Mouse (Mus musculus): ENCODE measurements around the gene Dcakd. TPM values are rescaled to one million over a fixed set of nuclear protein-coding genes. Genes with fewer than 3 reads are reported as not detected.

Dcakd gene
- polyA plus RNA-seq, 1 experiment from 2014 or later = 152 TPM

GRCm38 (mm10) chr11:103038037-103038436, 9.9 kb upstream of the Dcakd start:
- Histone ChIP-seq H3K9me3 (no peaks in the 10 kb centered on the region), H3K4me3 (no peak overlapping the region), H3K4me2 (replicated peaks) (no peak overlapping the region), H3K27ac (replicated peaks) (no peak overlapping the region), H3K9ac (replicated peaks) (no peak overlapping the region), H3K36me3 (peaks cover 5% of the 10 kb centered on the region), H3K27me3 (no peaks in the 10 kb centered on the region), H3K4me1 (0 out of 2 replicates have a peak, but pooled peaks cover 2% of the 10 kb centered on the region)
- WGBS = 83% methylated on average over 6 of the region's 6 CpGs
- ATAC-seq (replicated peaks) = no peak

- Histone ChIP-seq H3K36me3 (peaks cover 3% of the 10 kb centered on the region; the same call in 1 of the 2 replicates), H3K9me3 (no peaks in the 10 kb centered on the region), H3K27me3 (no peaks in the 10 kb centered on the region), H3K27ac (replicated peaks) (no peak overlapping the region), H3K4me1 (0 out of 2 replicates have a peak, but pooled peaks cover 2% of the 10 kb centered on the region), H3K4me2 (replicated peaks) (no peak overlapping the region), H3K4me3 (no peak overlapping the region), H3K9ac (replicated peaks) (no peak overlapping the region)
- no peak for ATAC-seq (replicated peaks)
- 83% methylated on average over 8 of the region's 8 CpGs for WGBS
Observed at GRCm38 (mm10) chr11:103036881-103037465, 8.8 kb upstream of the Dcakd start.

GRCm38 (mm10) chr11:103035007-103035406, 6.9 kb upstream of the Dcakd start:
- Histone ChIP-seq H3K9ac (replicated peaks) (no peak overlapping the region), H3K27ac (replicated peaks) (no peak overlapping the region), H3K4me3 (no peak overlapping the region), H3K27me3 (no peaks in the 10 kb centered on the region), H3K4me1 (peaks cover 7% of the 10 kb centered on the region), H3K4me2 (replicated peaks) (no peak overlapping the region), H3K36me3 (peaks cover 3% of the 10 kb centered on the region; the same call in 1 of the 2 replicates), H3K9me3 (no peaks in the 10 kb centered on the region)
- WGBS = 90% methylated on average over 6 of the region's 6 CpGs
- ATAC-seq (replicated peaks) = no peak

GRCm38 (mm10) chr11:103033030-103033429, 4.9 kb upstream of the Dcakd start:
- Histone ChIP-seq H3K4me1 (peaks cover 20% of the 10 kb centered on the region), H3K4me2 (replicated peaks) (no peak overlapping the region), H3K36me3 (no peaks in the 10 kb centered on the region; the same call in 1 of the 2 replicates), H3K27ac (replicated peaks) (no peak overlapping the region), H3K4me3 (no peak overlapping the region), H3K27me3 (no peaks in the 10 kb centered on the region), H3K9ac (replicated peaks) (no peak overlapping the region), H3K9me3 (no peaks in the 10 kb centered on the region)
- 96% methylated on average over 3 of the region's 3 CpGs for WGBS
- ATAC-seq (replicated peaks) = no peak

GRCm38 (mm10) chr11:103027570-103028175, 460 bp downstream of the Dcakd start:
- peak overlapping the region; percentile 58 for H3K4me2 ChIP-seq (replicated peaks)
- peaks cover 2% of the 10 kb centered on the region; the same call in 1 of the 2 replicates for H3K36me3 ChIP-seq
- H3K4me3 ChIP-seq = peak overlapping the region; percentile 66
- H3K27me3 ChIP-seq = no peaks in the 10 kb centered on the region
- H3K4me1 ChIP-seq = peaks cover 27% of the 10 kb centered on the region
- no peak for ATAC-seq (replicated peaks)
- H3K27ac ChIP-seq (replicated peaks) = peak overlapping the region; percentile 60; the same call in 1 of the 2 replicates
- peak overlapping the region; percentile 47 for H3K9ac ChIP-seq (replicated peaks)
- H3K9me3 ChIP-seq = no peaks in the 10 kb centered on the region
- WGBS = 16% methylated on average over 8 of the region's 8 CpGs

- no peaks in the 10 kb centered on the region for H3K9me3 ChIP-seq
- WGBS = 88% methylated on average over 3 of the region's 3 CpGs
- no peak overlapping the region for H3K4me3 ChIP-seq
- H3K27me3 ChIP-seq = no peaks in the 10 kb centered on the region
- H3K4me2 ChIP-seq (replicated peaks) = no peak overlapping the region
- no peak overlapping the region for H3K9ac ChIP-seq (replicated peaks)
- H3K27ac ChIP-seq (replicated peaks) = no peak overlapping the region
- no peak for ATAC-seq (replicated peaks)
- peaks cover 2% of the 10 kb centered on the region; the same call in 1 of the 2 replicates for H3K36me3 ChIP-seq
- peaks cover 27% of the 10 kb centered on the region for H3K4me1 ChIP-seq
Observed at GRCm38 (mm10) chr11:103026901-103027300, 1.2 kb downstream of the Dcakd start.

- Histone ChIP-seq H3K27me3 (no peaks in the 10 kb centered on the region), H3K4me2 (replicated peaks) (no peak overlapping the region), H3K4me3 (no peak overlapping the region), H3K36me3 (peaks cover 2% of the 10 kb centered on the region; the same call in 1 of the 2 replicates), H3K9ac (replicated peaks) (no peak overlapping the region), H3K4me1 (peaks cover 10% of the 10 kb centered on the region), H3K9me3 (no peaks in the 10 kb centered on the region), H3K27ac (replicated peaks) (no peak overlapping the region)
- WGBS = 92% methylated on average over 3 of the region's 3 CpGs
- ATAC-seq (replicated peaks) = no peak
Observed at GRCm38 (mm10) chr11:103023974-103024373, 4.2 kb downstream of the Dcakd start.

- Histone ChIP-seq H3K9me3 (no peaks in the 10 kb centered on the region), H3K4me1 (peaks cover 4% of the 10 kb centered on the region), H3K27ac (replicated peaks) (no peak overlapping the region), H3K4me3 (no peak overlapping the region), H3K36me3 (peaks cover 2% of the 10 kb centered on the region; the same call in 1 of the 2 replicates), H3K9ac (replicated peaks) (no peak overlapping the region), H3K27me3 (no peaks in the 10 kb centered on the region), H3K4me2 (replicated peaks) (no peak overlapping the region)
- WGBS = 72% methylated on average over 3 of the region's 3 CpGs
- no peak for ATAC-seq (replicated peaks)
Observed at GRCm38 (mm10) chr11:103020713-103021335, 7.3 kb downstream of the Dcakd start.

GRCm38 (mm10) chr11:103019325-103019724, 8.8 kb downstream of the Dcakd start:
- Histone ChIP-seq H3K9ac (replicated peaks) (no peak overlapping the region), H3K4me2 (replicated peaks) (no peak overlapping the region), H3K9me3 (no peaks in the 10 kb centered on the region), H3K4me1 (peaks cover 17% of the 10 kb centered on the region), H3K36me3 (no peaks in the 10 kb centered on the region), H3K27ac (replicated peaks) (no peak overlapping the region), H3K27me3 (no peaks in the 10 kb centered on the region), H3K4me3 (no peak overlapping the region)
- no peak for ATAC-seq (replicated peaks)
- WGBS = 90% methylated on average over 7 of the region's 7 CpGs

- 83% methylated on average over 6 of the region's 6 CpGs for WGBS
- Histone ChIP-seq H3K27me3 (no peaks in the 10 kb centered on the region), H3K9ac (replicated peaks) (no peak overlapping the region), H3K4me1 (peaks cover 17% of the 10 kb centered on the region), H3K4me2 (replicated peaks) (no peak overlapping the region), H3K27ac (replicated peaks) (no peak overlapping the region), H3K36me3 (no peaks in the 10 kb centered on the region), H3K9me3 (no peaks in the 10 kb centered on the region), H3K4me3 (no peak overlapping the region)
- ATAC-seq (replicated peaks) = no peak
Observed at GRCm38 (mm10) chr11:103018860-103019259, 9.3 kb downstream of the Dcakd start.

- WGBS = 78% methylated on average over 9 of the region's 9 CpGs
- no peaks in the 10 kb centered on the region for H3K27me3 ChIP-seq
- ATAC-seq (replicated peaks) = 0 out of 2 replicates have a peak, but pooled peaks have one; percentile 21
Observed at GRCm38 (mm10) chr11:103017661-103018060, 10.5 kb downstream of the Dcakd start.

GRCm38 (mm10) chr11:103016930-103017329, 11.2 kb downstream of the Dcakd start:
- Histone ChIP-seq H3K36me3 (no peaks in the 10 kb centered on the region), H3K4me2 (replicated peaks) (peak overlapping the region; percentile 64), H3K27me3 (no peaks in the 10 kb centered on the region), H3K27ac (replicated peaks) (peak overlapping the region; percentile 90), H3K9me3 (no peaks in the 10 kb centered on the region), H3K9ac (replicated peaks) (peak overlapping the region; percentile 72), H3K4me1 (peaks cover 17% of the 10 kb centered on the region), H3K4me3 (peak overlapping the region; percentile 55)
- ATAC-seq (replicated peaks) = peak; percentile 98
- WGBS = under 1% methylated on average over 40 of the region's 41 CpGs

More at GRCm38 (mm10) chr11:103017661-103018060, 10.5 kb downstream of the Dcakd start:
- Histone ChIP-seq H3K27ac (replicated peaks) (no peak overlapping the region), H3K4me3 (no peak overlapping the region), H3K9me3 (no peaks in the 10 kb centered on the region), H3K36me3 (no peaks in the 10 kb centered on the region), H3K4me1 (peaks cover 17% of the 10 kb centered on the region), H3K4me2 (replicated peaks) (no peak overlapping the region), H3K9ac (replicated peaks) (no peak overlapping the region)
